Comparison of ENCODE assay signal across 1 mouse cellular context in genomic region chr15:79752742-79753419, GRCm38 (mm10).
TF ChIP-seq lines count a peak whose summit lies in the region.

No protein-coding gene starts in this region.

TF ChIP-seq in MEL, 35 proteins besides CTCF, POLR2A, EP300 and RAD21 (continued from another document):
- no peak for TF ChIP-seq TAL1 (IDR thresholded peaks at IDR 0.05; ENCODE audit: low read length)
- TF ChIP-seq USF2 (IDR thresholded peaks at IDR 0.05; ENCODE audit: borderline replicate concordance in 1 of 2, insufficient read depth in 1 of 2, low read depth in 1 of 2, low read length in 2 of 2) = no peak
- TF ChIP-seq USF1 (IDR thresholded peaks at IDR 0.05; ENCODE audit: low read depth, low read length) = no peak
- no peak for TF ChIP-seq MAX (IDR thresholded peaks at IDR 0.05; ENCODE audit: low read length)
- TF ChIP-seq JUND (IDR thresholded peaks at IDR 0.05; ENCODE audit: low read depth, low read length) = no peak
- TF ChIP-seq MXI1 (IDR thresholded peaks at IDR 0.05; ENCODE audit: low read depth, low read length) = no peak
- TF ChIP-seq ZC3H11A (IDR thresholded peaks at IDR 0.05; ENCODE audit: low read depth, low read length) = peak; percentile 80
- TF ChIP-seq ELF1 (IDR thresholded peaks at IDR 0.05; ENCODE audit: low read depth, low read length) = peak; percentile 59; the same call in 1 of the 2 replicates
- no peak for TF ChIP-seq MAFK (IDR thresholded peaks at IDR 0.05; ENCODE audit: borderline replicate concordance, low read depth, low read length)
- no peak for TF ChIP-seq POLR2AphosphoS5 (IDR thresholded peaks at IDR 0.05; ENCODE audit: borderline replicate concordance, low read depth, low read length)
- TF ChIP-seq ZMIZ1 (IDR thresholded peaks at IDR 0.05; ENCODE audit: low read depth, low read length) = no peak
- no peak for TF ChIP-seq MYC (IDR thresholded peaks at IDR 0.05; ENCODE audit: low read depth, low read length)
- TF ChIP-seq SIN3A (IDR thresholded peaks at IDR 0.05; ENCODE audit: low read length) = 0 out of 2 replicates have a peak, but pooled peaks have one; percentile 42
- peak; percentile 30; the same call in 1 of the 2 replicates for TF ChIP-seq BHLHE40 (IDR thresholded peaks at IDR 0.05; ENCODE audit: borderline replicate concordance, low read depth, low read length)
- TF ChIP-seq SMC3 (IDR thresholded peaks at IDR 0.05; ENCODE audit: low read depth, low read length) = peak; percentile 85
TF ChIP-seq in MEL: peak in this region for 6.
